Mouse (Mus musculus) cortical plate, adult 2 months (tissue): ENCODE results near the gene Ramp2.

ENCODE experiments used
- CTCF ChIP-seq: fragments of 200-500 bp; IDR thresholded peaks from 2 replicates; pipeline ENCODE4 v1.5.1; 2011; ENCODE audit warnings: mild to moderate bottlenecking, control low read depth, low read length; ENCODE audit not compliant: insufficient read depth; ENCODE audit errors: extremely low read depth
- POLR2A ChIP-seq: fragments of 200-500 bp; IDR thresholded peaks from 2 replicates; pipeline ENCODE4 v1.6.1; 2011; ENCODE audit warnings: mild to moderate bottlenecking, low read length, control low read depth; ENCODE audit not compliant: insufficient read depth; ENCODE audit errors: extremely low read depth

DNA sequence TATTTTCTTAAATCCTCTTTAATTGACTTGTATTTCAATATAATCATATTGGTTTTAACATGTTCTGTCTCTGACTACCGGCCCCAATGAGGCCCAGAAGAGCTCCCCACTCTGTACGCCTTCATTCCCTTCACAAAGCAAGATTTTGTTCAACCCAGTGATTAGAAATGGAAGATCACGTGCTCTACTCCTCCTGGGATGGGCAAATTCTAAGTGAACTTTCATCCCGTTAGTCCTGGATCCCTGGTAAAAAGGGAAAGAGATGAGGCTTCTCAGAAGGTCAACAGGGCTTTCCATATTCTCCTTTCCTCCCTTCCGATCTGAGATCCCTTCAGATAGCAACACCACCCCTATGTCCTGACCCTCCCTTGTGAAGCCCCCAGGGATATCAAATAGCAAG lies 15.3 kb upstream of the Ramp2 start:
- TF ChIP-seq CTCF, result no peak
- TF ChIP-seq POLR2A, result no peak
